In the genomic region with DNA sequence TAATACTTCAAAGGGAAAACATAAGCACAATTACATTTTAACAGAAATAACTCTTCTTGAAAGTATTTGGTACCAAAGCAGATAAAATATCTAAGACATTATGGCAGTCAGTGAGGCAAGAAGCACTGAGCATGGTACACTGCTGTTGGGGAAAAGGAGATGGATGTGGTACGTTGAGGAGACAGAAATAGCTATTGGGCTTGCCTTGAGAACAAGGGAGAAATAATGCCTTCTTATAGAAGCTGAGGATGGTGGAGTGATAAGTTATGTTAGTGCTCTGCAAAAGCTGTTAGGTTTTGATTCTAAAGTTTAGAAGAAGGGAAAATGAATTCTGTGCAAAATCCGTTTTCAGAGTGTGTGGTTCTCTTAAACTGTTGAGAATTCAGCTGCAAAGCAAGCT, we compare ENCODE assay signal across 31 mouse cellular contexts.
"Had no signal": no experiment of that assay in that cellular context is flagged by ENCODE, and none has a peak within 500 bp of the region (broad histone marks: within the 10 kb centered on the region; RNA-seq: fewer than 3 reads in every experiment).

No protein-coding gene starts in this region.

- H3K9me3 ChIP-seq: limb, embryonic 10.5 days; limb, embryonic 12.5 days; limb, embryonic 13.5 days; limb, embryonic 15.5 days; liver, embryonic 12.5 days; liver, embryonic 13.5 days; liver, embryonic 15.5 days; lung, embryonic 15.5 days; megakaryocyte, embryonic 14.5 days; midbrain, embryonic 10.5 days; midbrain, embryonic 12.5 days; midbrain, embryonic 13.5 days; midbrain, embryonic 15.5 days had no signal

- ATAC-seq: liver, embryonic 12.5 days; liver, postnatal 0 days; lung, postnatal 0 days; midbrain, embryonic 13.5 days; midbrain, embryonic 15.5 days; midbrain, embryonic 16.5 days had no signal

- DNase-seq: left cerebral cortex, postnatal 4 days; liver; liver, embryonic 13.5 days; liver, postnatal 0 days; lung, adult 18-20 months; lung, adult 2 months; lung, embryonic 14.5 days; lung, postnatal 10 days; lung, postnatal 14 days; lung, postnatal 36 days; lung, postnatal 4 days; midbrain, embryonic 14.5 days had no signal

- H3K27ac ChIP-seq: limb, embryonic 10.5 days; limb, embryonic 12.5 days; limb, embryonic 13.5 days; limb, embryonic 15.5 days; liver, embryonic 12.5 days; liver, embryonic 13.5 days; liver, embryonic 14.5 days; liver, embryonic 15.5 days; lung, embryonic 15.5 days; macrophage; midbrain, embryonic 10.5 days; midbrain, embryonic 12.5 days; midbrain, embryonic 13.5 days; midbrain, embryonic 15.5 days had no signal

- H3K4me2 ChIP-seq: limb, embryonic 12.5 days; limb, embryonic 13.5 days; limb, embryonic 15.5 days; liver, embryonic 11.5 days; liver, embryonic 12.5 days; liver, embryonic 13.5 days; liver, embryonic 15.5 days; lung, embryonic 14.5 days; lung, embryonic 15.5 days; midbrain, embryonic 11.5 days; midbrain, embryonic 12.5 days; midbrain, embryonic 13.5 days; midbrain, embryonic 15.5 days had no signal

- H3K4me3 ChIP-seq: limb, embryonic 10.5 days; limb, embryonic 12.5 days; limb, embryonic 13.5 days; limb, embryonic 15.5 days; liver, embryonic 12.5 days; liver, embryonic 13.5 days; liver, embryonic 15.5 days; lung, embryonic 15.5 days; megakaryocyte, embryonic 14.5 days; midbrain, embryonic 10.5 days; midbrain, embryonic 12.5 days; midbrain, embryonic 13.5 days; midbrain, embryonic 15.5 days; myocyte had no signal

- H3K36me3 ChIP-seq: limb, embryonic 10.5 days; limb, embryonic 12.5 days; limb, embryonic 13.5 days; limb, embryonic 15.5 days; liver, embryonic 12.5 days; liver, embryonic 13.5 days; liver, embryonic 15.5 days; lung, embryonic 15.5 days; midbrain, embryonic 10.5 days; midbrain, embryonic 12.5 days; midbrain, embryonic 13.5 days; midbrain, embryonic 15.5 days had no signal

- H3K27me3 ChIP-seq: limb, embryonic 12.5 days; limb, embryonic 13.5 days; limb, embryonic 15.5 days; liver, embryonic 12.5 days; liver, embryonic 13.5 days; liver, embryonic 15.5 days; lung, embryonic 15.5 days; megakaryocyte, embryonic 14.5 days; midbrain, embryonic 12.5 days; midbrain, embryonic 13.5 days; midbrain, embryonic 15.5 days had no signal

- H3K9ac ChIP-seq: limb, embryonic 12.5 days; limb, embryonic 13.5 days; limb, embryonic 15.5 days; liver, embryonic 12.5 days; liver, embryonic 13.5 days; liver, embryonic 14.5 days; liver, embryonic 15.5 days; liver, postnatal 0 days; lung, embryonic 14.5 days; lung, embryonic 15.5 days; midbrain, embryonic 12.5 days; midbrain, embryonic 13.5 days; midbrain, embryonic 15.5 days had no signal

- H3K4me1 ChIP-seq: limb, embryonic 10.5 days; limb, embryonic 12.5 days; limb, embryonic 13.5 days; limb, embryonic 15.5 days; liver, embryonic 12.5 days; liver, embryonic 13.5 days; liver, embryonic 15.5 days; lung, embryonic 15.5 days; megakaryocyte, embryonic 14.5 days; midbrain, embryonic 10.5 days; midbrain, embryonic 12.5 days; midbrain, embryonic 13.5 days; midbrain, embryonic 15.5 days had no signal
